Mouse (Mus musculus) limb, embryonic 15.5 days (tissue): ENCODE data around the gene Pknox2. TPM values are rescaled to one million over a fixed set of nuclear protein-coding genes. Genes with fewer than 3 reads are reported as not detected.

Experiments used
- ATAC-seq: fragments of 200-750 bp; cut with Nextera tagmentation; 2 replicates; pipeline ENCODE4 v1.8.0; 2017; ENCODE audit warnings: low read depth, moderate TSS enrichment; ENCODE audit not compliant: insufficient number of reproducible peaks, low FRiP score, low TSS enrichment
- H3K27ac ChIP-seq: fragments of 300-500 bp; sonication (generic); 2 replicates; pipeline ENCODE4 v1.5.1; 2015; ENCODE audit warnings: moderate library complexity, mild to moderate bottlenecking, inconsistent platforms
- H3K27me3 ChIP-seq: fragments of 300-500 bp; sonication (generic); 2 replicates; pipeline ENCODE4 v1.6.1; 2015; ENCODE audit warnings: inconsistent platforms
- H3K36me3 ChIP-seq: fragments of 300-500 bp; sonication (generic); 2 replicates; pipeline ENCODE4 v1.6.1; 2015; ENCODE audit warnings: inconsistent platforms
- H3K4me1 ChIP-seq: fragments of 300-500 bp; sonication (generic); 2 replicates; pipeline ENCODE4 v1.6.1; 2015; ENCODE audit warnings: inconsistent platforms
- H3K4me2 ChIP-seq: fragments of 300-500 bp; sonication (generic); 2 replicates; pipeline ENCODE4 v1.6.1; 2015; ENCODE audit warnings: mild to moderate bottlenecking, inconsistent platforms
- H3K4me3 ChIP-seq: fragments of 300-500 bp; sonication (generic); 2 replicates; pipeline ENCODE4 v1.5.1; 2015; ENCODE audit warnings: mild to moderate bottlenecking, inconsistent platforms
- H3K9ac ChIP-seq: fragments of 300-500 bp; sonication (generic); 2 replicates; pipeline ENCODE4 v1.6.1; 2015; ENCODE audit warnings: inconsistent platforms
- H3K9me3 ChIP-seq: fragments of 300-500 bp; sonication (generic); 2 replicates; pipeline ENCODE4 v1.6.1; 2016; ENCODE audit warnings: inconsistent platforms
- WGBS: fragments of 180-500 bp; shearing (Covaris S2); methylation state at CpG from one replicate; pipeline ENCODE4 v1.1.7; 2015; 5-methylcytosine and 5-hydroxymethylcytosine counted together
- polyA plus RNA-seq: library from polyadenylated mRNA; unstranded; fragments of >200 nt; fragmentation: Nextera tagmentation; extraction: Ambion mirVana; gene quantifications from 2 replicates; pipeline ENCODE4 v1.2.1, GENCODE M21; 2015

Gene Pknox2
- polyA plus RNA-seq, 1 experiment from 2014 or later = 8.1 TPM

GRCm38 (mm10) chr9:37094230-37094990 is 52.8 kb downstream of the Pknox2 start:
- Histone ChIP-seq H3K27me3 (0 out of 2 replicates have a peak, but pooled peaks cover 6% of the 10 kb centered on the region), H3K4me1 (peaks cover 10% of the 10 kb centered on the region; the same call in 1 of the 2 replicates), H3K4me2 (no peak overlapping the region), H3K9ac (no peak overlapping the region), H3K36me3 (no peaks in the 10 kb centered on the region), H3K4me3 (no peak overlapping the region), H3K9me3 (no peaks in the 10 kb centered on the region), H3K27ac (no peak overlapping the region)
- no peak for ATAC-seq
- WGBS = 37% methylated on average over 11 of the region's 11 CpGs

- no peaks in the 10 kb centered on the region for H3K9me3 ChIP-seq
- no peaks in the 10 kb centered on the region for H3K36me3 ChIP-seq
- H3K4me2 ChIP-seq = no peak overlapping the region
- no peak overlapping the region for H3K4me3 ChIP-seq
- H3K4me1 ChIP-seq = peaks cover 10% of the 10 kb centered on the region; the same call in 1 of the 2 replicates
- H3K27ac ChIP-seq = no peak overlapping the region
- ATAC-seq = no peak
- WGBS = 15% methylated on average over 5 of the region's 5 CpGs
- no peak overlapping the region for H3K9ac ChIP-seq
- peaks cover 6% of the 10 kb centered on the region; the same call in 1 of the 2 replicates for H3K27me3 ChIP-seq
Observed at GRCm38 (mm10) chr9:37093086-37093485, 54.1 kb downstream of the Pknox2 start.

GRCm38 (mm10) chr9:37089894-37090652 is 57.1 kb downstream of the Pknox2 start:
- Histone ChIP-seq H3K4me2 (no peak overlapping the region), H3K27me3 (peaks cover 6% of the 10 kb centered on the region; the same call in 1 of the 2 replicates), H3K4me1 (peaks cover 10% of the 10 kb centered on the region), H3K27ac (no peak overlapping the region), H3K9ac (no peak overlapping the region), H3K9me3 (no peaks in the 10 kb centered on the region), H3K4me3 (no peak overlapping the region), H3K36me3 (no peaks in the 10 kb centered on the region)
- WGBS = 32% methylated on average over 6 of the region's 6 CpGs
- no peak for ATAC-seq

GRCm38 (mm10) chr9:37085370-37085769 is 61.8 kb downstream of the Pknox2 start:
- ATAC-seq = no peak
- Histone ChIP-seq H3K4me3 (no peak overlapping the region), H3K9ac (no peak overlapping the region), H3K27ac (no peak overlapping the region), H3K36me3 (no peaks in the 10 kb centered on the region), H3K27me3 (no peaks in the 10 kb centered on the region; the same call in 1 of the 2 replicates), H3K4me2 (no peak overlapping the region), H3K9me3 (no peaks in the 10 kb centered on the region), H3K4me1 (peaks cover 4% of the 10 kb centered on the region)
- WGBS = 53% methylated on average over 2 of the region's 2 CpGs

GRCm38 (mm10) chr9:37082246-37082645 is 65.0 kb downstream of the Pknox2 start:
- 93% methylated on average over 10 of the region's 10 CpGs for WGBS
- Histone ChIP-seq H3K9me3 (no peaks in the 10 kb centered on the region), H3K27ac (no peak overlapping the region), H3K36me3 (no peaks in the 10 kb centered on the region), H3K4me1 (no peaks in the 10 kb centered on the region; the same call in 1 of the 2 replicates), H3K4me2 (no peak overlapping the region), H3K27me3 (no peaks in the 10 kb centered on the region), H3K9ac (no peak overlapping the region), H3K4me3 (no peak overlapping the region)
- no peak for ATAC-seq

GRCm38 (mm10) chr9:37080309-37080708 is 66.9 kb downstream of the Pknox2 start:
- H3K4me1 ChIP-seq = peaks cover 11% of the 10 kb centered on the region
- H3K27me3 ChIP-seq = no peaks in the 10 kb centered on the region
- 94% methylated on average over 6 of the region's 6 CpGs for WGBS
- ATAC-seq = no peak
- no peak overlapping the region for H3K9ac ChIP-seq
- H3K9me3 ChIP-seq = no peaks in the 10 kb centered on the region
- H3K4me2 ChIP-seq = no peak overlapping the region
- H3K36me3 ChIP-seq = no peaks in the 10 kb centered on the region
- no peak overlapping the region for H3K4me3 ChIP-seq
- H3K27ac ChIP-seq = no peak overlapping the region

- no peaks in the 10 kb centered on the region; the same call in 1 of the 2 replicates for H3K27me3 ChIP-seq
- H3K9me3 ChIP-seq = no peaks in the 10 kb centered on the region
- H3K9ac ChIP-seq = no peak overlapping the region
- no peak overlapping the region for H3K4me2 ChIP-seq
- H3K4me3 ChIP-seq = no peak overlapping the region
- no peak for ATAC-seq
- WGBS = 44% methylated on average over 2 of the region's 2 CpGs
- H3K4me1 ChIP-seq = peaks cover 13% of the 10 kb centered on the region
- no peaks in the 10 kb centered on the region for H3K36me3 ChIP-seq
- H3K27ac ChIP-seq = no peak overlapping the region
Observed at GRCm38 (mm10) chr9:37077063-37077418, 70.2 kb downstream of the Pknox2 start.

- ATAC-seq = no peak
- no peaks in the 10 kb centered on the region for H3K9me3 ChIP-seq
- 13% methylated on average over 15 of the region's 15 CpGs for WGBS
- H3K27ac ChIP-seq = no peak overlapping the region
- no peak overlapping the region for H3K4me3 ChIP-seq
- H3K4me2 ChIP-seq = no peak overlapping the region
- H3K27me3 ChIP-seq = no peaks in the 10 kb centered on the region; the same call in 1 of the 2 replicates
- no peaks in the 10 kb centered on the region for H3K36me3 ChIP-seq
- no peak overlapping the region for H3K9ac ChIP-seq
- peaks cover 13% of the 10 kb centered on the region for H3K4me1 ChIP-seq
Observed at GRCm38 (mm10) chr9:37076386-37077062, 70.7 kb downstream of the Pknox2 start.

GRCm38 (mm10) chr9:37075903-37076302 is 71.3 kb downstream of the Pknox2 start:
- no peak for ATAC-seq
- no peak overlapping the region for H3K4me2 ChIP-seq
- no peaks in the 10 kb centered on the region for H3K9me3 ChIP-seq
- H3K27ac ChIP-seq = no peak overlapping the region
- H3K4me3 ChIP-seq = no peak overlapping the region
- no peaks in the 10 kb centered on the region; the same call in 1 of the 2 replicates for H3K27me3 ChIP-seq
- H3K9ac ChIP-seq = no peak overlapping the region
- no peaks in the 10 kb centered on the region for H3K36me3 ChIP-seq
- 54% methylated on average over 4 of the region's 4 CpGs for WGBS
- H3K4me1 ChIP-seq = peaks cover 13% of the 10 kb centered on the region

- WGBS = 84% methylated on average over 6 of the region's 6 CpGs
- H3K27ac ChIP-seq = no peak overlapping the region
- H3K4me2 ChIP-seq = no peak overlapping the region
- H3K4me3 ChIP-seq = no peak overlapping the region
- H3K36me3 ChIP-seq = no peaks in the 10 kb centered on the region
- no peak for ATAC-seq
- no peak overlapping the region for H3K9ac ChIP-seq
- H3K27me3 ChIP-seq = no peaks in the 10 kb centered on the region; the same call in 1 of the 2 replicates
- no peaks in the 10 kb centered on the region for H3K9me3 ChIP-seq
- H3K4me1 ChIP-seq = 0 out of 2 replicates have a peak, but pooled peaks cover 2% of the 10 kb centered on the region
Observed at GRCm38 (mm10) chr9:37069391-37070312, 77.6 kb downstream of the Pknox2 start.

GRCm38 (mm10) chr9:37067473-37067830 is 79.8 kb downstream of the Pknox2 start:
- ATAC-seq = no peak
- H3K36me3 ChIP-seq = no peaks in the 10 kb centered on the region
- H3K9ac ChIP-seq = no peak overlapping the region
- H3K4me3 ChIP-seq = no peak overlapping the region
- H3K4me1 ChIP-seq = no peaks in the 10 kb centered on the region
- no peak overlapping the region for H3K27ac ChIP-seq
- 88% methylated on average over 5 of the region's 5 CpGs for WGBS
- no peak overlapping the region for H3K4me2 ChIP-seq
- H3K27me3 ChIP-seq = no peaks in the 10 kb centered on the region
- no peaks in the 10 kb centered on the region for H3K9me3 ChIP-seq
